Mouse (Mus musculus) yolk sac, embryonic 10.5 days (tissue): ENCODE results near the gene Gjc3.
"Not testable (repeated sequence)": the region's sequence is repeated elsewhere in the genome, so short reads cannot be mapped to it uniquely, and the experiment has no call there.

ENCODE experiments used
- DNase-seq: peaks from one replicate; pipeline ENCODE4 v3.0.0-alpha.2; 2017; ENCODE audit warnings: low spot score

The Gjc3 gene

GRCm38 (mm10) chr5:137962945-137963344 is at the start of gene Gjc3:
Gene Gjc3, minus strand, starts transcription at chr5:137963098.
- no peak for DNase-seq

GRCm38 (mm10) chr5:138012382-138012781 is 49.5 kb upstream of the Gjc3 start:
- no peak for DNase-seq

GRCm38 (mm10) chr5:138009437-138009836 is 46.5 kb upstream of the Gjc3 start:
- DNase-seq = no peak

- DNase-seq = no peak
Observed at GRCm38 (mm10) chr5:137986351-137986750, 23.5 kb upstream of the Gjc3 start.

- DNase-seq = no peak
Observed at GRCm38 (mm10) chr5:137981300-137981699, 18.4 kb upstream of the Gjc3 start, which contains the start of gene Azgp1. Gene Azgp1, plus strand, starts transcription at chr5:137981520.

- no peak for DNase-seq
Observed at GRCm38 (mm10) chr5:137979081-137979480, 16.2 kb upstream of the Gjc3 start.

GRCm38 (mm10) chr5:137977291-137977690 is 14.4 kb upstream of the Gjc3 start:
- DNase-seq = no peak

- DNase-seq = no peak
Observed at GRCm38 (mm10) chr5:137975434-137975833, 12.5 kb upstream of the Gjc3 start.

- DNase-seq = no peak
Observed at GRCm38 (mm10) chr5:137974724-137975123, 11.8 kb upstream of the Gjc3 start.

- DNase-seq = no peak
Observed at GRCm38 (mm10) chr5:137973738-137974137, 10.8 kb upstream of the Gjc3 start.

- DNase-seq = no peak
Observed at GRCm38 (mm10) chr5:137973161-137973560, 10.3 kb upstream of the Gjc3 start.

- DNase-seq = no peak
Observed at GRCm38 (mm10) chr5:137966492-137966891, 3.6 kb upstream of the Gjc3 start.

GRCm38 (mm10) chr5:137956404-137956803 is 6.5 kb downstream of the Gjc3 start:
- DNase-seq = no peak

- no peak for DNase-seq
Observed at GRCm38 (mm10) chr5:137951218-137951617, 11.7 kb downstream of the Gjc3 start.

GRCm38 (mm10) chr5:137947303-137947702 is 15.6 kb downstream of the Gjc3 start:
- DNase-seq = no peak

- DNase-seq = no peak
Observed at GRCm38 (mm10) chr5:137943133-137943532, 19.8 kb downstream of the Gjc3 start.

GRCm38 (mm10) chr5:137940948-137941347 is 21.9 kb downstream of the Gjc3 start:
- DNase-seq = no peak

GRCm38 (mm10) chr5:137937238-137937637 is 25.7 kb downstream of the Gjc3 start:
- DNase-seq = no peak

- DNase-seq = no peak
Observed at GRCm38 (mm10) chr5:137936486-137936885, 26.4 kb downstream of the Gjc3 start.

- not testable (repeated sequence) for DNase-seq
Observed at GRCm38 (mm10) chr5:137933934-137934333, 29.0 kb downstream of the Gjc3 start.

- no peak for DNase-seq
Observed at GRCm38 (mm10) chr5:137928439-137928838, 34.5 kb downstream of the Gjc3 start.

- peak; percentile 31 for DNase-seq
Observed at GRCm38 (mm10) chr5:137922171-137922570, 40.7 kb downstream of the Gjc3 start.

GRCm38 (mm10) chr5:137921532-137921931 is 41.4 kb downstream of the Gjc3 start, which contains the start of gene Cyp3a13:
Gene Cyp3a13, minus strand, starts transcription at chr5:137921619.
- DNase-seq = peak; percentile 7

GRCm38 (mm10) chr5:137915550-137915949 is 47.3 kb downstream of the Gjc3 start:
- DNase-seq = no peak

- no peak for DNase-seq
Observed at GRCm38 (mm10) chr5:137914508-137914907, 48.4 kb downstream of the Gjc3 start.
